Mouse (Mus musculus) layer of hippocampus, adult 2 months (tissue): ENCODE data around the gene Rab1a. TPM values are rescaled to one million over a fixed set of nuclear protein-coding genes. Genes with fewer than 3 reads are reported as not detected.

Source experiments
- DNase-seq, 2 experiments: peaks; one replicate each; pipeline ENCODE4 v3.0.0; 2022; ENCODE audit warnings: low spot score in 2 of 2
- H3K27ac ChIP-seq: fragments of 200-600 bp; 2 replicates; pipeline ENCODE4 v1.8.1; 2022
- H3K4me3 ChIP-seq: fragments of 200-600 bp; 2 replicates; pipeline ENCODE4 v1.8.1; 2022; ENCODE audit warnings: mild to moderate bottlenecking
- CTCF ChIP-seq: fragments of 200-600 bp; conservative IDR thresholded peaks from 2 replicates; pipeline ENCODE4 v1.8.1; 2022; ENCODE audit warnings: antibody characterized with exemption, mild to moderate bottlenecking, moderate library complexity
- total RNA-seq, 2 experiments: library from RNA; stranded (reverse); gene quantifications; 2 replicates each; pipeline ENCODE4 v1.2.3; 2021

Gene Rab1a
- total RNA-seq, 2 experiments from 2014 or later: 161 to 162 TPM

DNA sequence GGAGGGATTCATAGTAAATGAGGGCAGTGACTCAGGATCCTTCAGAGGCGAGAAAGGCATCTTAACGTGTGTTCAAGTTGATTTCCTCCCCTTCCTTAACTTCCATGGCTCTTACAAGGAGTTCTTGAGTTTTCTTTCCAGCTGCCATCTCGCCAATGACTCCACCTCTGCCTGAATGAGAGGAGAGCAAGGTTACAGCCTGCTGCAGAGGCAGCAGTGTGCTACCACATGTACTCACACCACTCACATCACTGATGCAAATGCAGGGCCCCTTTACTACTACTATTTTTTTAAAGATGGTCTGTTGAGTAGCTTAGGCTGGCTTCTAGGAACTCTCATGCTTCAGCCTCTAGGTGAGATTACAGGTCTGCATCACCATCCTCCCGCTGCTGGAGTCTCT, 28.1 kb downstream of the Rab1a start:
- TF ChIP-seq CTCF: no peak
- H3K27ac ChIP-seq: peak overlapping the region; percentile 77; the same call in 1 of the 2 replicates
- DNase-seq: no peak
- no peak overlapping the region for H3K4me3 ChIP-seq

DNA sequence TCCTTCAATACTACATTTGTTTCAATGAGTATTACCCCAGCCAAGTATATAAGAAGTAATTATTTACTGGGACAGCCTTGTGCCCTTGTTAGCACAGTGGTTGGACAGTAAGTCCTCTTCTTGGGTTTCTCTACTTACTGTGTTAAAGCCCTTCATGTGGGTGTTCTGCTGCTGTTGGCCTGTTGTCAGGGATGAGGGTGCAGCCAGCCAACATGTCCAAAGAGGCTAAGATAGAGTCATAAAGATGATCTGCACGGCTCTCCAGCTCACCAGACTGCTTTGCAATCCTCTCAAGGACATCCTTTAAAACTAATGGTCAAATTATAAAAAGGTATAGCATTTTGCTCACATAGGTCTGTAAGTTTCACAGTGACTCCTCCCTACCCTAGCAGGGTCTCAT, 29.1 kb downstream of the Rab1a start:
- Histone ChIP-seq H3K4me3 (no peak overlapping the region), H3K27ac (peak overlapping the region; percentile 77; the same call in 1 of the 2 replicates)
- no peak for DNase-seq
- TF ChIP-seq CTCF: no peak

DNA sequence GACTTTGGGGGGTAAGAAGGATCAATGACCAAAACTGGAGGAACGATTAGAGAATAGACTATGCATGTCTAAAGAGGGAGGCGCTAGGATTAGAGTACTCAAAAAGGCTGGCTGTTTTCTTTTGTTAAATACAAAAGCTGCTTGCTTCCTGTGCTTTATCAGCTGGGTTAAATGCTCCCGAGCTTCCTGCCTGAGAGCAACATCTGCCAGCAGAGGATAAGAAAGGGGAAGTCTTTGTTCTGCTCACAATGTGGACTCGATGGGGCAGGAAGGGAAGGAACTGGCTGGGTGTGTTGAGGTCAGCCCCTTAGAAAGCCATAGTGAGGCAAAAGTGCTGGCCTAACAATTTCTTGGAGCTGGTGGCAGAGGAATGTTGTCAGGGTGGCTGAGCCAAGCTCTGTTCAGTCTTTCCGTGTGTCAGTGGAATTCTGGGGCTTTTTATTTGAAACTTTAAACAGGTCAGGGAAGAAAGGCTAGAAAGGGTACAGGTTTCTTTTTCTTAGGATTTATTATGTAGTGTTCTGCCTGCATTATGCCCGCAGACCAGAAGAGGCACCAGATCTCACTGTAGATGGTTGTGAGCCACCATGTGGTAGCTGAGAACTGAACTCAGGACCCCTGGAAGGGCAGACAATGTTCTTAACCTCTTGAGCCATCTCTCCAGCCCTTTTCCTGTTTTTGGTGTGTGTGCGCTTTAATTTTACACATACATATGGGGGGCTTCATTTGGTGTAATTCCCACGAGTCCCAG, 30.1 kb downstream of the Rab1a start:
- TF ChIP-seq CTCF: peak; percentile 60
- peak in 1 of 2 experiments; percentile 39 for DNase-seq
- H3K27ac ChIP-seq: peak overlapping the region; percentile 77
- no peak overlapping the region for H3K4me3 ChIP-seq

DNA sequence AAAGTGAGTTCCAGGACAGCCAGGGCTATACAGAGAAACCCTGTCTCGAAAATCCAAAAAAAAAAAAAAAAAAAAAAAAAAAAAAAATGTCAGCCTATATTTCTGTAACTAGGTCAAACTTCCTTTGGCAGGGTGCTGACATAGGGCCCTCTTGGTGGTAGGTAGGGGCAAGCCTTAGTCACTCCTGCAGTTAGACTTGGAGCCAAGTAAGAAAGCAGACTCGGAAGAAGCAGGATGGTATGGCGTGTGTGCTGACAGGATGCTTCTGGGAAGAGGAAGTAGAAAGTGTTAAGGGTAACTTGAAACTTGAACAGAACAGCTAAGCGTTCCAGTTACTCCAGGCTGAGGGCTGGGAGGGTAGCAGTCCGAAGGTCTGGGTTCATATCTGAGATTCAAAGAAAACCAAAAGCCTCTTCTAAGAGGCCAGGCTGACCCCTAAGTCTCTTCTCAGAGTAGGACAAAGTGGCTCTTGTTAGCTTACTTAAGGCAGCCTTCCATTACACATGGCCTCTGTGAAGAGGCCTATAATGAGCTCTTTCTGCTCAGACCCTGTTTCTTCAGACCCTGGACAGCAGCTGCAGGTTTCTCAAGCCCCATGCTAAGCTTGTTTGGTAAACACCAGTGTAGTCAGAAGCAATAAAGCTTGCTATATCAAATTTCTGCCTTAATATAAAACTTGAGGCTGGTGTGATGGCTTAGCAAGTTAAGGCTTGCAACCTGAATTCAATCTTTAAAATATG, 31.0 kb downstream of the Rab1a start:
- no peak for DNase-seq
- Histone ChIP-seq H3K27ac (peak overlapping the region; percentile 69), H3K4me3 (no peak overlapping the region)
- TF ChIP-seq CTCF: no peak

DNA sequence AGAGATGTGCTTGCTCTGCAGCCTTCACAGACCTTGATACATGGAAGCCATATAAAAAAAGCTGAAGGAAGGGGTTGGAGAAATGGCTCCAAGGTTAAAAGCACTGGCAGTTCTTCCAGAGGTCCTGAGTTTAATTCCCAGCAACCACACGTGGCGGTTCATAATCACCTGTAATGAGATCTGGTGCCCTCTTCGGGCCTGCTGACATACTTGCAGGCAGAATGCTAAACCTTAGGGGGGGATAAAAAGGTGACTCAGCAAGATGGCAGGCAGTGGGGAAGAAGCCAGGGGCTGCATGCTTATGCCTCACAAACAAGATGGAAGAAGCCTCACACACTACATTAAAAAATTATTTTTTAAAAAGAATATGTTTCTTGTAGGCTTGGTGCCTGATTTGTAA, 33.0 kb downstream of the Rab1a start:
- H3K4me3 ChIP-seq: no peak overlapping the region
- peak overlapping the region; percentile 32; the same call in 1 of the 2 replicates for H3K27ac ChIP-seq
- TF ChIP-seq CTCF: peak; percentile 46
- no peak for DNase-seq

DNA sequence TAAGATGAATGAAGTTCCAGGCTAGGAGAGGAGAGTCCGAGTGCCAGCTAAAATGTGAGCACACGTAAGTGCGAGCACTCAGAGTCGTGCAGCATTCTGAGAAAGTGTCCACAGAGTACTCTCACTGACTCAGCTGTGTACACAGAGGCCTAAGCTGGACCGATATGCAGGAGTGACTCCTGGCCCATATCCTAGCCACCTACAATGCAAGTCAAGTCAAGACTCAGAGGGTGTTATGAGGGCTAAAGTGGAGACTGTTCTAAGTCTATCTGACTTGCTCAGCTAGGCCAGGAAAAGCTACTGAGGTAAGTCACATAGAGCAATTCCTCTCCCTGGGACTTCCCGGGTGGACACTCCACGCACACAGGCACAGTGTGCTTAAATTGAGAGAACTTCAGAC, 35.8 kb downstream of the Rab1a start:
- TF ChIP-seq CTCF: no peak
- no peak overlapping the region for H3K4me3 ChIP-seq
- no peak for DNase-seq
- H3K27ac ChIP-seq: no peak overlapping the region

DNA sequence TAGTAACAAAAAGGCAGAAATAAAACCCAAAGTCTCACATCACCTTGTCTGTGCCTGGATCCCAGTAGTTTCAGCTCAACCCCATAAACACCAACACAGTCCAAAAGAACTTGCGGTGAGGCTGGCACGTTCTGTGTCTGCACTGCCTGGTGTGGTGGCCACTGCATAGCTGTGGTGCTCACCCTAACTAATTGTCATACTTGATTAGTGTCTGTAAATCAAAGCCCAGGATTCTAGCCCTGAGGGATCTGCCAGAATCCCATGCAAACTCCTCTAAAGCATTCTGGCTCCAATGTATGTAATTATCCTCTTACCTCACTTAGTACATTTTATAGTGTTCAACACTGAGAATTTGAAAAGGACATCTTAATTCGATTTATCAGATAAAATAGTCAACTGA, 36.7 kb downstream of the Rab1a start:
- Histone ChIP-seq H3K27ac (no peak overlapping the region), H3K4me3 (no peak overlapping the region)
- no peak for TF ChIP-seq CTCF
- DNase-seq: no peak

DNA sequence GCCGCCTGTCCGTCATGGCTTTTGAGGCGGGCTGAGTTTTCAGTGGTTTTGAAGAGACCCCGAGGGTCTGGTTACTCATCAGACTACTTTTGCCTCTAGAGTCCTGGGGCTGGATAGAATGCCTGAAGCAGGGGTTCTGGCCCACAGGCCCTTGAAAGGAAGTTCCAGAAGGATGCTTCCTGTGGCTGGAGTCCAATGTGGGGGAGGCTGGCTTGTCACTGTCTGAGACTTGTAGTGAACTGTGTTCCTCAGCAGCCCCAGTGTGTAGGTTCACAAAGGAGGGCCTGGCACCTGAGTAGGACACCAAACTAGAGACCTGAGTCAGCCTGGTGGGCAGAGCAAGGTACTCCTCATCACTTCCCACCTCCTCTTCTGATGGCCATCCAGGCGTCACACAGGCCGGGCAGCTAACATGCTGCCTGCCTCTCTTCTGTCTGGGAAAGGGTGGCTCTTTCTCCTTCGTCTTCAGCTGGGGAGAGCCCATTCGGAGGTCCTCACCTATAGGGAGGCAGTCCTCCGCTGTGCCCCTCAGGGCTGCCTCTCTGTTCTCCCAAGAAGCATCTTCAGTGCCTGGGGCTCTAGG, 38.1 kb downstream of the Rab1a start:
- DNase-seq: no peak
- Histone ChIP-seq H3K27ac (no peak overlapping the region), H3K4me3 (no peak overlapping the region)
- TF ChIP-seq CTCF: no peak

DNA sequence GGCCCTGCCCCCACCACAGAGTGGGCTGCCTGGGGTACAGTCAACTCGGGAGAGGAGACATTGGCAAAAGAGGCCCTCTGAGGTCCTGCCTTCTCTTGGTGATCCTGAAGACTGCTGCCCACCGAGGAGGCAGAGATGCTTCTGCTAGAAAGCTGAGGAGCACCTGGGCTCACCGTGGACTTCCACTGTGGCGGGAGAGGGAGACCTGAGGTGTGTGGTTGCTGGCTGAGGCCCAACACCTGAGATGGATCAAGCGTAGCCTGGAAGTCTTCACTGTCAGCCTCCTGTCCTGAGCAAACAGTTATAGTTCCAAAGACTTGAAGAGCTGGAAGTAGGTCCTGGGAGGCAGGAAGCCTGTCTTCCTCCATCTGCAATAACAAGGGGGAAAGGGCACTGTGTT, 39.1 kb downstream of the Rab1a start:
- no peak for DNase-seq
- no peak overlapping the region for H3K27ac ChIP-seq
- no peak overlapping the region for H3K4me3 ChIP-seq
- TF ChIP-seq CTCF: no peak

DNA sequence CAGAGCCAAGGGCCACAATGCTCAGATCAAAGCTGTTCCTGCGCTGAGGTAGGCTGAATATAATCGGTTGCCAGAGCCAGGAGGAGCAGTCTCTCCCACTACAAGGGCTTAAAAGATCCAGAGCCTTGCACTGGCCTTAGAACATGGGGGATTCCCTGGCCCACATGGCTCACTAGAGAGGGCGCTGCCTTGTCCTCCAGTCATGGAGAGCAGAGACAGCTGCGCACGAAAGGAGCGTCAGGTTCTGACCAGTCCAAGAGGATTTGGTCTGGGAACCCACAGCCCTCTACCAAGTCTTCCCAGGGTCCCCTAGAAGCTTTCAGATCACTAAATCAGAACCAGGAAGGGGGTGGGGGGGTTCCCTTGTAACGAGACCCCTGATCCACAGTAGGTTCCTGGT, 40.1 kb downstream of the Rab1a start:
- no peak for TF ChIP-seq CTCF
- Histone ChIP-seq H3K27ac (no peak overlapping the region), H3K4me3 (no peak overlapping the region)
- DNase-seq: no peak

DNA sequence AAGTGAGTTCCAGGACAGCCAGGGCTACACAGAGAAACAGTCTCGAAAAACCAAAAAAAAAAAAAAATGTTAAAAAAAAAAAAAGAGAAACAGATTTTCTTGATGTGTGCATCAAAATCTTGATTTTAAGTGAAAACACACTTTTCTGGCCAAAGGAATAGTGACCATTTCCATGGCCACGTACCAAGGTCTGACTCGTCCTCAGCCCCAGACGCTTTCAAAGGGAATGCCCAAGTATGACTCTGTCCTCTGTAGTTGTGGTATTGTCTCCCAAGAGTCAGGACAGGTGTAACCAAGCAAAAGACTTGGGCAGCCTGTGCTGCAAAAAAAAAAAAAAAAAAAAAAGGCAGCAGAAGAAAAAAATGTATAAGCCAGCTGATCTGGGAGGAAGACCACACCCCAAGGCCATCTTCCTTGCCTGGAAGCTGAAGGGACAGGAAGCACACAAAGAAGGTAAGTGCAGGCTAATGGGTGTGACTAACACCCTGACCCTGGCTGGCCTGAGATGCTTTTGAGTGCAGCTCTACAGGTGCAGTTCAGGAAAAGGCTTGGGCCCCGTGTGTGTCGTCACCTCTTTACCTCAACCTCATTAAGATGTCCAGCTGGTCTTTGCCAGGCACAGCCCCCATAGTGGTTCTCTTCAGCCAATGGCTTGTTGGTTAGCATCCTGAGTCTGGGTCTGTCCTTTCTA, 41.3 kb downstream of the Rab1a start:
- DNase-seq: no peak
- TF ChIP-seq CTCF: no peak
- Histone ChIP-seq H3K4me3 (no peak overlapping the region), H3K27ac (no peak overlapping the region)

DNA sequence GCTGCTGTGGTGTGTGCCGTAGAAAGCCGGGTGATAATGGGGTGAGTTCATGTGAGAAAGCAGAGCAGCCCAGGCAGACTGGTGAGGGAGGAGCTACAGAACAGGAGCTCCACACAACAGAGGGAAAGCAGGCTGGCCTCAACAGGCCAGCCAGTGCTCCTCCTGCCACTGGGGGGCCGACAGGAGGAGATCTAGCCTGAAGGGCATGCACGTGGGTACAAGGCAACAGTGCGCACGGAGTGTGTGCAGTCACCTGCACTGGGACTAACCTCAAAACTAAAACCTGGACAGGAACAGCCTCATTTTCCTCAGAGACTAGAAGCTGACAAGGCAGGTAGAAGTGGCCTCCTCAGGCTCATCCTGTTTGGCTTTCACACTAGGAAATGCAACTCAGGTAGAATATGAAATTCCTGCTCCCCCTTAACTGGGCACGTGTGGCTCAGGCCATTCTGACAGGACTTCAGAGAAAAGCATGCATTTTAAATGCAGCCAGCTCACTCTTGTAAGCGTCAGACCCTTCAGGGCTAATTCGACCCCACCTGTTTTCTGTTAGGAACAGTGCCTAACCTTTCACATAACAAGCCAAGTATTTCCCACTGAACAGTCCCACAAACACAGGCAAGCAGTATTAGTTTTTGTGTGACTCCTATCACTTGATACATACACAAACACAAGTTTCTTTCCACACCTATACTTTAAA, 42.1 kb downstream of the Rab1a start:
- Histone ChIP-seq H3K4me3 (no peak overlapping the region), H3K27ac (no peak overlapping the region)
- DNase-seq: no peak
- TF ChIP-seq CTCF: peak; percentile 52
